Mouse (Mus musculus): ENCODE measurements around the gene Naip1. TPM values are rescaled to one million over a fixed set of nuclear protein-coding genes. Genes with fewer than 3 reads are reported as not detected.
"Not testable (repeated sequence)": the region's sequence is repeated elsewhere in the genome, so short reads cannot be mapped to it uniquely, and the experiment has no call there.

The Naip1 gene
- polyA plus RNA-seq, 1 experiment from 2014 or later, result not detected

DNA sequence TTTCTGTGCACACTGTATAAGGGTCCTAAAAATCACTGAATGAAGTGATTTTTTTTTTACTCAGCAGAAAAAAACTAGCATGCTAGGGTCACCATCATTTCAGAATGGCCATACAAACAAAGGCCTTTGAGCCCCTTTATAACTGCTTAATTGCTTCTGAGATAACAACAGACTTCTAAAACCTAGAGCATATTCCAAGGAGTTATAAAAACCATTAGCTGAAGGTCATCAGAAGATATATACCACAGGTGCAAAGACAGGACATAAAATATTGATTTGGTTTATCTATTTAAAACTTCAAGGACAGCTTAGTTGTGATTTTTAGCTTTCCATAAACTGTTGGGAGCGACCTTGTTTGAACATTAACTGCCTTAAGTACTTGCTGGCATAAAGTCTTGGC lies 38.2 kb downstream of the Naip1 start:
- ATAC-seq (ENCODE audit: insufficient read depth, low FRiP score, low TSS enrichment) (no peak), DNase-seq (ENCODE audit: low spot score) (no peak)
- H3K4me2 ChIP-seq (ENCODE audit: low read depth), result no peak overlapping the region
- no peaks in the 10 kb centered on the region for H3K36me3 ChIP-seq (ENCODE audit: control insufficient read depth, insufficient read depth, low read length)
- no peaks in the 10 kb centered on the region for H3K9me3 ChIP-seq (ENCODE audit: control insufficient read depth, low read length)
- H3K27ac ChIP-seq (ENCODE audit: low read depth, low read length), result no peak overlapping the region
- H3K4me3 ChIP-seq (ENCODE audit: low read depth, low read length), result no peak overlapping the region
- WGBS, result 69% methylated on average over 1 of the region's 1 CpGs
- H3K9ac ChIP-seq (ENCODE audit: low read length), result no peak overlapping the region
- H3K27me3 ChIP-seq (ENCODE audit: control insufficient read depth, insufficient read depth, low read length), result no peaks in the 10 kb centered on the region
- no peaks in the 10 kb centered on the region for H3K4me1 ChIP-seq (ENCODE audit: control insufficient read depth, insufficient read depth, low read length)

DNA sequence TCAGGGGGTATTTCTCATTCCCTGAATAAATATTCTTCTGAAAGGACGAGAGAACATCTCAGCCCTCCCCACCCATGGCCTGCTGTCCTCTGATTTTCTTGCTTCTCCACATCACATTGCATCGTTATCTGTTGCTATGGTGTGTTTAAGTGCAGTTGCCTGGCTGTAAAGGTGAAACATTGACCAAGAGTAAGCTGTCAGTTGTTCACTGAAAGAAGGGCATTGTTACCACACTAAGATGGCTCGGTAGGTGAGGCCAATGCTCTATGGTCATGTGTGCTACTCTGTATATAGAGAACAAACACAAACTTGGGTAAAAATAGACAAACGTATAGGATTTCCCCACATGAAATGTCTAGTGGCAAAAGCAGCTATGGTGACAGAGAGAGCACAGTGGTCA lies 42.8 kb downstream of the Naip1 start:
- H3K4me3 ChIP-seq (ENCODE audit: low read depth, low read length), result no peak overlapping the region
- no peak for ATAC-seq (ENCODE audit: insufficient read depth, low FRiP score, low TSS enrichment)
- H3K36me3 ChIP-seq (ENCODE audit: control insufficient read depth, insufficient read depth, low read length), result no peaks in the 10 kb centered on the region

DNA sequence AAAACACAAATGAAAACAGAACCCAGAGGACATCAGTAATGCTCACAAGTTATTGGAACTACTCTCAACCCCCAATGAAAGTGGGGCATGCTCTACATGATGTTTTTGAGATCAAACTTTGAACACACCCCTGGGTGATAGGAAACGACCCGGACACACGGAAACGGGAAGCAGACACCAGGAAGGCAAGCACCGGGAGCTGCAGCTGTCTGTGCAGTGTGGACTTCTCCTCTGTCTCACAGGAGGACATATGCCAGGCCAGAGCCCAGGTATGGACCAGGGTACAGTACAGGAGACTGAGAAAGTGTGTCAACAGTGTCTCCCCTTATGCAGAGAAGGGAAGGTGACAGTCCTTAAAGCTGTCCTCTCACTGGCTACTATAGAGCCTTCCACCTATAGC lies 43.5 kb downstream of the Naip1 start:
- H3K4me2 ChIP-seq (ENCODE audit: low read depth), result no peak overlapping the region
- H3K27me3 ChIP-seq (ENCODE audit: control insufficient read depth, insufficient read depth, low read length), result no peaks in the 10 kb centered on the region
- 91% methylated on average over 5 of the region's 5 CpGs for WGBS
- H3K4me1 ChIP-seq (ENCODE audit: control insufficient read depth, insufficient read depth, low read length), result no peaks in the 10 kb centered on the region
- no peaks in the 10 kb centered on the region for H3K9me3 ChIP-seq (ENCODE audit: control insufficient read depth, low read length)
- H3K36me3 ChIP-seq (ENCODE audit: control insufficient read depth, insufficient read depth, low read length), result no peaks in the 10 kb centered on the region
- H3K27ac ChIP-seq (ENCODE audit: low read depth, low read length), result no peak overlapping the region
- ATAC-seq (ENCODE audit: insufficient read depth, low FRiP score, low TSS enrichment), result no peak
- no peak overlapping the region for H3K9ac ChIP-seq (ENCODE audit: low read length)
- H3K4me3 ChIP-seq (ENCODE audit: low read depth, low read length), result no peak overlapping the region
- DNase-seq (ENCODE audit: low spot score), result no peak

More for the DNA sequence above, 42.8 kb downstream of the Naip1 start:
- no peak for DNase-seq (ENCODE audit: low spot score)
- Histone ChIP-seq H3K9me3 (ENCODE audit: control insufficient read depth, low read length) (no peaks in the 10 kb centered on the region), H3K27ac (ENCODE audit: low read depth, low read length) (no peak overlapping the region), H3K9ac (ENCODE audit: low read length) (no peak overlapping the region), H3K4me2 (ENCODE audit: low read depth) (no peak overlapping the region), H3K27me3 (ENCODE audit: control insufficient read depth, insufficient read depth, low read length) (no peaks in the 10 kb centered on the region), H3K4me1 (ENCODE audit: control insufficient read depth, insufficient read depth, low read length) (no peaks in the 10 kb centered on the region)
- 79% methylated on average over 4 of the region's 4 CpGs for WGBS

DNA sequence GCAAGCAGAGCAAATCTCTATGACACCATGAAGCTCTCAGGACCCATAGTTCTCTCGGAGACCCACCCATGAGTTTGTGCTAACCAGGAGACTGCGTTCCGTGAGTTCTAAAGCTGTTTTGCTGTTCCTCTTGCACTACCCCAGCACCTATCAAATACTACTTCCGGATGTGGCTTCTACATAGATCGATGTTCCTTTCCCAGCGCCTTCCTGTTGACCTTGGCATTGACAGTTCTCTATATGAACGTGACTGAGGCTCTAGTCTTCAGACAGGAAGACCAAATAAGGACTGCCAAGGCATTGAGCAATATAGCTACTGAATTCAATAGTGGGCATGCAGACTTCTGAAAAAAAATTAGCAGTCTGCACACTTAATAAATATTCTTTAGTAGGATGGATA lies 44.4 kb downstream of the Naip1 start:
- Histone ChIP-seq H3K4me1 (ENCODE audit: control insufficient read depth, insufficient read depth, low read length) (no peaks in the 10 kb centered on the region), H3K4me2 (ENCODE audit: low read depth) (no peak overlapping the region), H3K27ac (ENCODE audit: low read depth, low read length) (no peak overlapping the region), H3K4me3 (ENCODE audit: low read depth, low read length) (no peak overlapping the region), H3K36me3 (ENCODE audit: control insufficient read depth, insufficient read depth, low read length) (no peaks in the 10 kb centered on the region), H3K27me3 (ENCODE audit: control insufficient read depth, insufficient read depth, low read length) (no peaks in the 10 kb centered on the region), H3K9me3 (ENCODE audit: control insufficient read depth, low read length) (no peaks in the 10 kb centered on the region), H3K9ac (ENCODE audit: low read length) (no peak overlapping the region)
- 84% methylated on average over 7 of the region's 7 CpGs for WGBS
- no peak for DNase-seq (ENCODE audit: low spot score)
- ATAC-seq (ENCODE audit: insufficient read depth, low FRiP score, low TSS enrichment), result no peak

DNA sequence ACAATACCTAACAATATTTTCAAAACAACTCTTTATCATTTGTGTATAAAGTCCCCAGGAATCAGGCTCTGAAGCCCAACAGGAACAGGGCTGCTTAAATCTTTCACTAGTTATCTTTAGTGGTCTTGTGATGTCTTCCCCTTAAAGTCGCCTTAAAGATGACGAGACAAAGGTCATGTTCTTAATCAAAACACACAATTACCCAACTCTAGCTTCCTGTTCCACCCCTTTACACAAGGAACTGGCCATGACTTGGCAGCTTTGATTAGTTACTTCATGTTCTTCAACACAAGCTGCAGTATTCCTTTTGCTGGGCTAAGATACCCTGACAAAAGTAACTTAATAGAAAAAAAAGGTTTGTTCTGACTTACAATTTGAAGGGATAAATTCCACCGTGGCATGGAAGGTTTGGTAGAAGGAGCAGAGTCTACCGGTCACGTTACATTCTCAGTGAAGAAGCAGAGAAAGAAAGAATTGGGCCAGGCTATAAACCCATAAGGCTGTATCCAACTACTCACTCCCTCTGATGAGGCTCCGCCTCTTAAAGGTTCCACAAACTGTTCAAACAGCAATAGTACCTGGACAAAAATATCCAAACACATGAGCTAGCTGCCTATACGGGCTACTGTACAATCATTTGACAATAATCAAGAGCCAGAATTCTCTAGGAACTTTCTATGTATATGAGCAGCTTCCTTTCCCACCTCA lies 49.6 kb downstream of the Naip1 start:
- not testable (repeated sequence) for H3K4me1 ChIP-seq (ENCODE audit: control insufficient read depth, insufficient read depth, low read length); H3K4me3 ChIP-seq (ENCODE audit: low read depth, low read length); H3K4me2 ChIP-seq (ENCODE audit: low read depth); ATAC-seq (ENCODE audit: insufficient read depth, low FRiP score, low TSS enrichment); H3K9me3 ChIP-seq (ENCODE audit: control insufficient read depth, low read length); H3K9ac ChIP-seq (ENCODE audit: low read length); H3K36me3 ChIP-seq (ENCODE audit: control insufficient read depth, insufficient read depth, low read length); H3K27ac ChIP-seq (ENCODE audit: low read depth, low read length); H3K27me3 ChIP-seq (ENCODE audit: control insufficient read depth, insufficient read depth, low read length); DNase-seq (ENCODE audit: low spot score)
- 83% methylated on average over 7 of the region's 7 CpGs for WGBS

DNA sequence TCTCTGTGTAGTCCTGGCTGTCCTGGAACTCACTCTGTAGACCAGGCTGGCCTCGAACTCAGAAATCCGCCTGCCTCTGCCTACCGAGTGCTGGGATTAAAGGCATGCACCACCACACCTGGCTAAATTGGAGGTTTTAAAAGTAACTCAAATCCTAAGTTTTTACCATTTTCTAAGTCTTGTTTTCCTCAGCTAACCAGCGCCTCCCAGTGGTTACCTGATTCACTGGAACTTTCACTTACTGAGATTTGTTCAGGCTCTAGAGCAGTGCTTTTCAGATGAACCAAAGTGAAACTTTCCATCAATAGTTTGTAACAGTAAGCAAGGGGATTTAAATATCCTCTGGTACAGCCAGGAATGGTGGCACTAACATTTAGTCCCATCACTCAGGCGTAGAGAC lies 61.6 kb downstream of the Naip1 start:
- DNase-seq (ENCODE audit: low spot score), result peak; percentile 18
- not testable (repeated sequence) for H3K4me3 ChIP-seq (ENCODE audit: low read depth, low read length); H3K27me3 ChIP-seq (ENCODE audit: control insufficient read depth, insufficient read depth, low read length); H3K9me3 ChIP-seq (ENCODE audit: control insufficient read depth, low read length); H3K4me1 ChIP-seq (ENCODE audit: control insufficient read depth, insufficient read depth, low read length); H3K27ac ChIP-seq (ENCODE audit: low read depth, low read length); ATAC-seq (ENCODE audit: insufficient read depth, low FRiP score, low TSS enrichment); H3K4me2 ChIP-seq (ENCODE audit: low read depth); H3K9ac ChIP-seq (ENCODE audit: low read length); H3K36me3 ChIP-seq (ENCODE audit: control insufficient read depth, insufficient read depth, low read length)
- 22% methylated on average over 5 of the region's 5 CpGs for WGBS

DNA sequence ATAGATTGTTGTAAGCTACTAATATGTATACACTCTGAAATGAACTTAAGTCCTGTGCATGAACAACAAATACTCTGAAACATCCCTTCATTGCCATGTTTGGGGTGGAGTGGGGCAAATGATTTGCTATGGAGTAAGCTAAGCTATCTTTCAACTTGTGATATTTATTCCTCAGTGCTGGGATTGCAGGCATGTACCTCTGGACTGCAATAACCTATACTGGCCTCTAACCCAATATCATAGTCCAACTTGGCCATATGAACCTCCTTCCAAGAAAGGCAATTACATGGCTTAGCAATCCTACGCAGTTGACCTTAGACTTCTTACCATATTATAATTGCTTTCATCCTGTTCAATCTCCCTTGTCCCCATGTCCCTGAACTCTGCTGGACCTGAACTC lies 82.1 kb downstream of the Naip1 start:
- Histone ChIP-seq H3K9ac (ENCODE audit: low read length) (no peak overlapping the region), H3K4me3 (ENCODE audit: low read depth, low read length) (no peak overlapping the region), H3K4me1 (ENCODE audit: control insufficient read depth, insufficient read depth, low read length) (no peaks in the 10 kb centered on the region), H3K27me3 (ENCODE audit: control insufficient read depth, insufficient read depth, low read length) (no peaks in the 10 kb centered on the region), H3K4me2 (ENCODE audit: low read depth) (no peak overlapping the region), H3K9me3 (ENCODE audit: control insufficient read depth, low read length) (no peaks in the 10 kb centered on the region), H3K27ac (ENCODE audit: low read depth, low read length) (no peak overlapping the region), H3K36me3 (ENCODE audit: control insufficient read depth, insufficient read depth, low read length) (no peaks in the 10 kb centered on the region)
- ATAC-seq (ENCODE audit: insufficient read depth, low FRiP score, low TSS enrichment), result no peak
- WGBS, result 97% methylated on average over 1 of the region's 1 CpGs
- DNase-seq (ENCODE audit: low spot score), result no peak

Other genes starting within 250 kb of the Naip1 start
- 0.04 and 0.08 TPM in 2 replicates for gene Naip5, start 206.5 kb downstream of the Naip1 start, polyA plus RNA-seq (2014; fragmentation: Nextera tagmentation; extraction: Ambion mirVana)
- 0.12 TPM in 1 of 2 replicates, not detected in the other for gene Naip6, start 135.2 kb downstream of the Naip1 start, polyA plus RNA-seq (2014; fragmentation: Nextera tagmentation; extraction: Ambion mirVana)
- gene Gtf2h2, start 39.7 kb upstream of the Naip1 start, polyA plus RNA-seq (2014; fragmentation: Nextera tagmentation; extraction: Ambion mirVana), result 86.0 and 86.6 TPM in 2 replicates
- gene Ocln, start 99.8 kb upstream of the Naip1 start, polyA plus RNA-seq (2014; fragmentation: Nextera tagmentation; extraction: Ambion mirVana), result 1.3 and 1.5 TPM in 2 replicates
- gene Marveld2, start 164.1 kb upstream of the Naip1 start, polyA plus RNA-seq (2014; fragmentation: Nextera tagmentation; extraction: Ambion mirVana), result 2.4 and 2.6 TPM in 2 replicates
- 334 and 336 TPM in 2 replicates for gene Ak6, start 198.1 kb upstream of the Naip1 start, polyA plus RNA-seq (2014; fragmentation: Nextera tagmentation; extraction: Ambion mirVana)
- 25.3 and 28.2 TPM in 2 replicates for gene Rad17, start 198.2 kb upstream of the Naip1 start, polyA plus RNA-seq (2014; fragmentation: Nextera tagmentation; extraction: Ambion mirVana)
- gene Taf9, start 198.7 kb upstream of the Naip1 start, polyA plus RNA-seq (2014; fragmentation: Nextera tagmentation; extraction: Ambion mirVana), result 16.4 and 18.4 TPM in 2 replicates
- 2.0 and 2.3 TPM in 2 replicates for gene Ccdc125, start 216.8 kb upstream of the Naip1 start, polyA plus RNA-seq (2014; fragmentation: Nextera tagmentation; extraction: Ambion mirVana)